Mouse (Mus musculus): ENCODE data around the gene Eef1g.

- TF ChIP-seq POLR2A (IDR thresholded peaks at IDR 0.05; ENCODE audit: insufficient read length, low read depth) (no peak), E2F4 (IDR thresholded peaks at IDR 0.05; ENCODE audit: insufficient read depth) (no peak), POLR2AphosphoS2 (IDR thresholded peaks at IDR 0.05; ENCODE audit: insufficient read length, low read depth) (peak; percentile 63), TCF12 (IDR thresholded peaks at IDR 0.05; ENCODE audit: insufficient read depth, poor library complexity, severe bottlenecking) (no peak)
These were observed 1.1 kb upstream of the Eef1g start for GRCm38 (mm10) chr19:8965771-8966170.

Measured in myocyte (in vitro differentiated cells).